Mouse (Mus musculus) erythroblast, adult 5-6 weeks (primary cell): ENCODE measurements around the gene Kif26b. TPM values are rescaled to one million over a fixed set of nuclear protein-coding genes. Genes with fewer than 3 reads are reported as not detected.

Experiments
- ATAC-seq: replicated peaks from 2 replicates; pipeline ENCODE4 v1.8.0; 2016; ENCODE audit warnings: moderate number of reproducible peaks, mild to moderate bottlenecking, moderate TSS enrichment, inconsistent platforms; ENCODE audit not compliant: poor library complexity, low FRiP score, severe bottlenecking
- total RNA-seq, 2 experiments: library from RNA; stranded (forward) in 1 of 2; stranded (reverse) in 1 of 2; fragments of 150-400 nt in 1 of 2; fragments of 200-764, 138-1000 nt in 1 of 2; gene quantifications; 2 replicates each; pipeline versions ENCODE4 v1.2.3 to v1.2.4; 2015 to 2017; ENCODE audit warnings: low replicate concordance in 2 of 2

Gene Kif26b
- total RNA-seq, 2 experiments from 2014 or later, result not detected

- ATAC-seq, result no peak
Observed at GRCm38 (mm10) chr1:178942251-178942963, 413.5 kb downstream of the Kif26b start.

DNA sequence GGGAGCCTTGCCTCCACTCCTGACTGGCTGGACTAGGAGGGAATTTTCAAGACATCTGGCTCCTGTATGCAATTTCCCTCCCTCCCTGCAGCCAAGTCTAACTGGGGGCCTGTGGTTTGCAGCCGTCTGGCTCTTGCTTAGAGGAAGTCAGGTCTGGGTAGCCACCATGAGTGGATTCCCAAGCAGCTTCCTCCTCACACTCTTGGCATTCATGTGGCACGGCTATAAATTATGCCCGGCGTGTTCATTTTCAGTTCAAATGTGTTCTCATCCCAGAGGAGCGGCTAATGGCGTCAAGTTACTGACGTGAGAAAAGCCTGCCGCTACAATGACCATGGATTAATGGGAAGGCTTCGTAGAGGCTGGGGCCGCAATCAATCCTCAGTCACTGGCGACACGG is 424.0 kb downstream of the Kif26b start:
- ATAC-seq, result no peak

DNA sequence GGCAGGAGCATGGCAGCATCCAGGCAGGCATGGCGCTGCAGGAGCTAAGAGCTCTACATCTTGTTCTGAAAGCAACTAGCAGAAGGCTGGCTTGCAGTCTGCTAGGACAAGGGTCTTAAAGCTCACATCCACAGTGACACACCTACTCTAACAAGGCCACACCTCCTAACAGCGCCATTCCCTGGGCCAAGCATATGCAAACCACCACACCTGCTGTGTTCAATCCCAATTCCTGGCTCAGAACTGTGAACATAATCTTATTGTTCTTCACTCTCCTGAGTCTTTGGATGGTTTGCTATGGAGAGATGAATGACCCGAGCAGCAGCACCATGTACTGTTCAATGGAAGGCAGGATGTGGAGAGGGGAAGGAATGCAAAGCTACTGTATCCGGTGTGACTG is 429.7 kb downstream of the Kif26b start:
- no peak for ATAC-seq

DNA sequence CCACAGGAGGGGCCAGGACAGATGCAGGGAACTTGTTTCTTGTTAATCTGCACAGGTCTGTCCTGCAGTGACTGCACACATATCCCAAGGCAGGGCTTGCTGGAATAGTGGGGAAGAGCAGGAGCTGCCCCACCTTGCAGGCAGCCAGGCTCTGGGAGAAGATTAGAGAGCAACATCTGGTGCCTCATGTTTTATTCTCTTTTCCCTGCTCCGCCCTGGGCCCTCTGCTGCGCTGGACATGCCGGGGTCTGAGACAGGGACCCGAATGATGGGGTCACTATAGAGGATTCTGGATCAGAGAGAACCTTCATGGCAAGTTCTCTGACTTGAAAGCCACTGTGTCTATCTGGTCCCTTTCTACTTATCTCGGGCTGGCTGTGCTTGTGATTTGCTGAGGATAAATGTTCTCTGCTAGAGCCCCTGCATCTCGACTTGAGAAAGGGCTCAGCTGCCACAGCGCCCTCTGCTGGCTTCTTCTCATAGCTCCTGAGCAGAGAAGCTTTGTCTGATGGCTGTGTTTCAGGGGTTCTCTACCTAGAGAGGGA is 431.2 kb downstream of the Kif26b start:
- ATAC-seq, result peak; percentile 36; the same call in 1 of the 2 replicates

- no peak for ATAC-seq
Observed at GRCm38 (mm10) chr1:178961661-178962060, 432.7 kb downstream of the Kif26b start.

GRCm38 (mm10) chr1:178972055-178972454 is 443.1 kb downstream of the Kif26b start:
- no peak for ATAC-seq

- ATAC-seq, result no peak
Observed at GRCm38 (mm10) chr1:178978617-178979245, 449.8 kb downstream of the Kif26b start.

GRCm38 (mm10) chr1:178980185-178980584 is 451.3 kb downstream of the Kif26b start:
- no peak for ATAC-seq

GRCm38 (mm10) chr1:178981641-178982040 is 452.7 kb downstream of the Kif26b start:
- no peak for ATAC-seq

DNA sequence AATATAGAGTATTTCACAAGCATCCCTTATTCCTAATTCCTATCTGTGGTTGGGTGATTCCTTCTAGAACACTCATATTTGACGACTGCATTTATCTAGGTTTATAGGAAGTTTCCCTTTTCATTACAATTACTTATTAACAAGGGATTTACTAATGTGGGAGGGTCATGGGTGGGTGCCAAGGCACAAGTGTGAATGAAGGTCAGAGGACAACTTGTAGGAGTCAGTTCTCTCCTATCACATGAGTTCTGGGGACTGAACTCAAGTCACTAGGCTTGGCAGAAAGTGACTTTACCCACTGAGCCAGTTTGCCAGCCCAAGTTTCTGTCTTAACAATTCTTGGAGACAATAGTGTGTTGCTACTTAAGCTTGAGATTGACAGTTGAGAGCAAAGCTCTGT is 459.3 kb downstream of the Kif26b start:
- ATAC-seq, result no peak

Other genes with a start within 250 kb of the Kif26b start
- 53.6 and 94.9 TPM in 2 replicates for gene Cox20, start 210.0 kb upstream of the Kif26b start, total RNA-seq (2015; ENCODE audit: low replicate concordance)
- gene Cox20, start 210.0 kb upstream of the Kif26b start, total RNA-seq (2017; ENCODE audit: low replicate concordance), result 54.2 and 68.2 TPM in 2 replicates
- gene Hnrnpu, start 191.3 kb upstream of the Kif26b start, total RNA-seq (2015; ENCODE audit: low replicate concordance), result 125 and 168 TPM in 2 replicates
- 167 and 210 TPM in 2 replicates for gene Hnrnpu, start 191.3 kb upstream of the Kif26b start, total RNA-seq (2017; ENCODE audit: low replicate concordance)
- gene Efcab2, start 123.0 kb upstream of the Kif26b start, total RNA-seq (2015; ENCODE audit: low replicate concordance), result 2.7 and 3.3 TPM in 2 replicates
- gene Efcab2, start 123.0 kb upstream of the Kif26b start, total RNA-seq (2017; ENCODE audit: low replicate concordance), result 1.3 and 1.4 TPM in 2 replicates